In the genomic region with DNA sequence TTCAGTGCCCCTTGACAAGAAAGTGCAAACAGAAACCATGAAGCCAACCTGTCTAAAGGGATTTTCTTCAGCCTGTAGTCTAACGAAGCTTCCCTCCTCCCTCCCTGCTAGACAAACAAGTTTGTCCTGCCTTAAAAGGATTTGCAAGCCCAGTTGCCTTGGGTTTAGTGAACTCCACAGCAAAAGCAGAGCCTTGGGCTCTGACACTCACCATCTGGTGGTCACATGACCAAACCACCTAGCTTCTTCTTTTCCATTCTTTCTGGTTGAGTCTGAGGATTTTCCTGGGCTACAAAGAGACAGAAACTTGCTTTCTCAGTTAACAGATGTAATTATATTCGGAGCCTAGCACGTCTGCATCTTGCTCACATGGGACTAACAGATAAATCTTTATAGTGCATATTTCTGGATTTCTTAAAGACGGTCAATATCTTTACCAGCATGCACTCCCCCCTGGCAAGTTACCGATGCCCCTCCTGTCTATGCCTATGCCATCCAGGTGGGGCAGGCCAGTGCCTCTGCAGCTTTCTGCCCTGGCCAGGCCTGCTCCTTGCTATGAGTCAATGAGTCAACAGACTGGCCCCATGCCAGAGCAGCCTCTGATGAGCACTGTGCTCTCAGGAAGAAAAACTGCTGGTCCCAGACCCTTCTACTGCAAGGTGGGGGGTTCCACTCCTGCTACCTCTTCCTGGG, we compare ENCODE assay signal across 9 mouse cellular contexts. TPM values are rescaled to one million over a fixed set of nuclear protein-coding genes. Genes with fewer than 3 reads are reported as not detected.
DNase-seq lines count a peak whose midpoint lies in the region; ATAC-seq and TF ChIP-seq lines count a peak whose summit lies in the region.
"Had no signal": no experiment of that assay in that cellular context is flagged by ENCODE, and none has a peak within 500 bp of the region (broad histone marks: within the 10 kb centered on the region; RNA-seq: fewer than 3 reads in every experiment).

No protein-coding gene starts in this region.

- ATAC-seq in hindbrain, postnatal 0 days: peak; percentile 87
- ATAC-seq in hindbrain, embryonic 12.5 days (ENCODE audit: low FRiP score): no peak
- peak; percentile 47; the same call in 1 of the 2 replicates for ATAC-seq in granulocyte monocyte progenitor cell, adult 5-6 weeks (replicated peaks; ENCODE audit: poor library complexity, severe bottlenecking)
- ATAC-seq in hindbrain, embryonic 13.5 days (ENCODE audit: low FRiP score): no peak

- no peak overlapping the region for H3K4me2 ChIP-seq in hindbrain, postnatal 0 days (ENCODE audit: low read depth, low read length)
- H3K4me2 ChIP-seq in hindbrain, embryonic 12.5 days (replicated peaks): no peak overlapping the region
- no peak overlapping the region for H3K4me2 ChIP-seq in hindbrain, embryonic 13.5 days
- H3K4me2 ChIP-seq: heart, embryonic 13.5 days had no signal

- peak; percentile 64 for DNase-seq in hindbrain, postnatal 0 days (ENCODE audit: low spot score)
- DNase-seq in adrenal gland, adult 2 months: peak; percentile 90
- peak; percentile 75 for DNase-seq in large intestine, adult 2 months (ENCODE audit: low read depth, low spot score)
- peak; percentile 50 for DNase-seq in right cerebral cortex, postnatal 4 days
- DNase-seq in c-Kit-positive CD71-positive TER-119-positive erythroid progenitor cells, embryonic 14.5 days (ENCODE audit: low spot score): no peak

- no peaks in the 10 kb centered on the region for H3K27me3 ChIP-seq in hindbrain, postnatal 0 days (ENCODE audit: insufficient read depth, low read length)
- no peaks in the 10 kb centered on the region for H3K27me3 ChIP-seq in hindbrain, embryonic 12.5 days
- H3K27me3 ChIP-seq in hindbrain, embryonic 13.5 days: no peaks in the 10 kb centered on the region
- H3K27me3 ChIP-seq: heart, embryonic 13.5 days had no signal

- no peaks in the 10 kb centered on the region for H3K9me3 ChIP-seq in hindbrain, postnatal 0 days (ENCODE audit: low read length)
- H3K9me3 ChIP-seq in hindbrain, embryonic 12.5 days (replicated peaks): no peaks in the 10 kb centered on the region
- no peaks in the 10 kb centered on the region for H3K9me3 ChIP-seq in hindbrain, embryonic 13.5 days
- H3K9me3 ChIP-seq: heart, embryonic 13.5 days had no signal

- H3K4me1 ChIP-seq in hindbrain, postnatal 0 days (ENCODE audit: insufficient read depth, low read length): no peaks in the 10 kb centered on the region; the same call in 1 of the 2 replicates
- 0 out of 2 replicates have a peak, but pooled peaks cover 2% of the 10 kb centered on the region for H3K4me1 ChIP-seq in hindbrain, embryonic 12.5 days
- H3K4me1 ChIP-seq in hindbrain, embryonic 13.5 days (replicated peaks): peaks cover 9% of the 10 kb centered on the region

- H3K4me3 ChIP-seq in hindbrain, postnatal 0 days (ENCODE audit: low read length): no peak overlapping the region
- H3K4me3 ChIP-seq in hindbrain, embryonic 12.5 days: no peak overlapping the region
- no peak overlapping the region for H3K4me3 ChIP-seq in hindbrain, embryonic 13.5 days
- H3K4me3 ChIP-seq: heart, embryonic 13.5 days had no signal

- H3K9ac ChIP-seq in hindbrain, postnatal 0 days (replicated peaks; ENCODE audit: low read length): no peak overlapping the region
- H3K9ac ChIP-seq in hindbrain, embryonic 12.5 days: no peak overlapping the region
- no peak overlapping the region for H3K9ac ChIP-seq in hindbrain, embryonic 13.5 days
- H3K9ac ChIP-seq: heart, embryonic 13.5 days had no signal

- no peak for TF ChIP-seq CTCF in hindbrain, postnatal 0 days (IDR thresholded peaks at IDR 0.05; ENCODE audit: low read depth)

- WGBS in hindbrain, postnatal 0 days: 58% methylated on average over 5 of the region's 5 CpGs
- WGBS in hindbrain, embryonic 12.5 days: 75% methylated on average over 5 of the region's 5 CpGs
- WGBS in large intestine, adult 2 months: 32% methylated on average over 5 of the region's 5 CpGs
- 82% methylated on average over 5 of the region's 5 CpGs for WGBS in hindbrain, embryonic 13.5 days

- no peak overlapping the region for H3K27ac ChIP-seq in hindbrain, postnatal 0 days
- no peak overlapping the region for H3K27ac ChIP-seq in hindbrain, embryonic 12.5 days
- H3K27ac ChIP-seq in hindbrain, embryonic 13.5 days: no peak overlapping the region
- H3K27ac ChIP-seq: heart, embryonic 13.5 days had no signal

- H3K36me3 ChIP-seq in hindbrain, postnatal 0 days (ENCODE audit: insufficient read depth, low read length): no peaks in the 10 kb centered on the region
- no peaks in the 10 kb centered on the region for H3K36me3 ChIP-seq in hindbrain, embryonic 12.5 days
- H3K36me3 ChIP-seq in hindbrain, embryonic 13.5 days: no peaks in the 10 kb centered on the region
- H3K36me3 ChIP-seq: heart, embryonic 13.5 days had no signal

RNA-seq across cellular contexts. Expression of a gene that starts 11.7 kb away (rescaled TPM):
- total RNA-seq in hindbrain, postnatal 0 days (2014; rRNA removed): 356 and 385 TPM in 2 replicates
- polyA plus RNA-seq in hindbrain, postnatal 0 days (2015; fragmentation: Nextera tagmentation; extraction: Ambion mirVana): 71.4 and 71.7 TPM in 2 replicates
- polyA plus RNA-seq in hindbrain, embryonic 12.5 days (2016; fragmentation: Nextera tagmentation; extraction: Ambion mirVana): 75.4 and 78.3 TPM in 2 replicates
- total RNA-seq in adrenal gland, adult 2 months (2021): 100 to 1,000 TPM; 166 to 261 TPM
- 497 and 623 TPM in 2 replicates for polyA plus RNA-seq in adrenal gland, adult 2 months (2012; rRNA removed)
- total RNA-seq in granulocyte monocyte progenitor cell, adult 5-6 weeks (2014; fragmentation: Nextera tagmentation): 75.2 and 78.3 TPM in 2 replicates
- 64.8 and 67.6 TPM in 2 replicates for total RNA-seq in granulocyte monocyte progenitor cell, adult 5-6 weeks (2017)
- polyA plus RNA-seq in large intestine, adult 2 months (2012; rRNA removed): 106 and 134 TPM in 2 replicates
- polyA plus RNA-seq in hindbrain, embryonic 13.5 days (2015; fragmentation: Nextera tagmentation; extraction: Ambion mirVana): 68.7 and 71.7 TPM in 2 replicates

Comparison
In these comparisons a context has a peak if more than half of its experiments do, and no peak if none do; other contexts are left out.
1. ATAC-seq: peak in hindbrain, postnatal 0 days (single experiment) and granulocyte monocyte progenitor cell, adult 5-6 weeks (single experiment); none in hindbrain, embryonic 12.5 days (single experiment) and hindbrain, embryonic 13.5 days (single experiment).